Mouse (Mus musculus) limb, embryonic 14.5 days (tissue): Measurements from ENCODE around the gene Cacna1e. TPM values are rescaled to one million over a fixed set of nuclear protein-coding genes. Genes with fewer than 3 reads are reported as not detected.

Experiments
- ATAC-seq: fragments of 200-750 bp; cut with Nextera tagmentation; 2 replicates; pipeline ENCODE4 v1.8.0; 2017; ENCODE audit warnings: low read depth, moderate number of reproducible peaks, moderate TSS enrichment; ENCODE audit not compliant: low FRiP score
- DNase-seq: peaks from one replicate; pipeline ENCODE4 v3.0.0-alpha.2; 2015; ENCODE audit warnings: low spot score
- H3K27ac ChIP-seq: fragments of 300-500 bp; sonication (generic); replicated peaks from 2 replicates; pipeline ENCODE4 v1.5.1; 2014; ENCODE audit warnings: low read depth, mild to moderate bottlenecking, low read length, moderate library complexity, mixed read lengths
- H3K27me3 ChIP-seq: fragments of 300-500 bp; sonication (generic); 2 replicates; pipeline ENCODE4 v1.6.1; 2014; ENCODE audit warnings: low read length, mixed read lengths; ENCODE audit not compliant: control insufficient read depth, insufficient read depth
- H3K36me3 ChIP-seq: fragments of 300-500 bp; sonication (generic); 2 replicates; pipeline ENCODE4 v1.6.1; 2014; ENCODE audit warnings: mild to moderate bottlenecking, low read length, moderate library complexity, mixed read lengths; ENCODE audit not compliant: control insufficient read depth, insufficient read depth
- H3K4me1 ChIP-seq: fragments of 300-500 bp; sonication (generic); 2 replicates; pipeline ENCODE4 v1.6.1; 2014; ENCODE audit warnings: antibody characterized with exemption, low read length, mixed read lengths; ENCODE audit not compliant: control insufficient read depth, insufficient read depth
- H3K4me2 ChIP-seq: fragments of 300-500 bp; sonication (generic); replicated peaks from 2 replicates; pipeline ENCODE4 v1.6.1; 2014; ENCODE audit warnings: low read depth, mild to moderate bottlenecking, low read length, moderate library complexity; ENCODE audit not compliant: severe bottlenecking
- H3K4me3 ChIP-seq: fragments of 300-500 bp; sonication (generic); replicated peaks from 2 replicates; pipeline ENCODE4 v1.5.1; 2014; ENCODE audit warnings: low read length
- H3K9ac ChIP-seq: fragments of 300-500 bp; sonication (generic); 2 replicates; pipeline ENCODE4 v1.6.1; 2014; ENCODE audit warnings: mild to moderate bottlenecking, low read depth, low read length, moderate library complexity; ENCODE audit not compliant: severe bottlenecking
- H3K9me3 ChIP-seq: fragments of 300-500 bp; sonication (generic); 2 replicates; pipeline ENCODE4 v1.6.1; 2016; ENCODE audit warnings: low read length; ENCODE audit not compliant: control insufficient read depth
- POLR2A ChIP-seq: fragments of 200-500 bp; IDR thresholded peaks from 2 replicates; pipeline ENCODE4 v1.8.0; 2012; ENCODE audit warnings: inconsistent platforms, mild to moderate bottlenecking, moderate library complexity, borderline replicate concordance; ENCODE audit not compliant: insufficient read depth, insufficient read length; ENCODE audit errors: extremely low read depth
- WGBS: fragments of 180-500 bp; shearing (Covaris S2); extraction: QIAGEN DNeasy Blood & Tissue Kit; methylation state at CpG from one replicate; pipeline ENCODE4 v1.1.7; 2014; 5-methylcytosine and 5-hydroxymethylcytosine counted together
- polyA plus RNA-seq, 2 experiments: library from polyadenylated mRNA; depleted of rRNA in 1 of 2; stranded (reverse) in 1 of 2; unstranded in 1 of 2; fragments of >200 nt; fragmentation: Nextera tagmentation in 1 of 2; extraction: Ambion mirVana in 1 of 2; gene quantifications; 2 replicates each; pipeline versions ENCODE4 v1.2.1 to v1.2.3; 2012 to 2014

Cacna1e gene
- polyA plus RNA-seq, 2 experiments: 0.51 to 1.4 TPM

DNA sequence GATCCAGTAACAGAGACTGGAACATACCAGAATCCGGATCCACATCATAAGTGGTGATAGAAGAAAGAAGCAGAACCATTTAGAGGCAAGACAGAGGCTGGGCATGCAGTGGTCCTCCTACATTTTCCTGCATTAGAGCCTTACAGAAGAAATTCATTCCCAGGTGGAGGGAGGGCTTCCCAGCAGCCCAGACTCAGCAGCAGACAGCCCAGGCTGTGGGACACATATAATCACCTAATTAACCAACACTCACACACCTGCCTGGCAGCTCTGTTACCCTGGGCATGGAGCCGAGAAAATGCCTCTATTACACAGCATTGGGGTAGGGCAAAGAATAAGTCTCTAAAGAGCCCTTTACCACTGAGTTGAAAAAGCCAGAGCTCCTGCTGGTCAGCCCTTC lies 304.4 kb downstream of the Cacna1e start:
- no peak overlapping the region for H3K4me3 ChIP-seq
- H3K27ac ChIP-seq: no peak overlapping the region
- H3K27me3 ChIP-seq: no peaks in the 10 kb centered on the region
- 60% methylated on average over 2 of the region's 2 CpGs for WGBS
- no peaks in the 10 kb centered on the region for H3K36me3 ChIP-seq
- ATAC-seq (no peak), DNase-seq (no peak)
- H3K9ac ChIP-seq: no peak overlapping the region
- H3K9me3 ChIP-seq: no peaks in the 10 kb centered on the region
- no peaks in the 10 kb centered on the region for H3K4me1 ChIP-seq
- no peak overlapping the region for H3K4me2 ChIP-seq
- TF ChIP-seq POLR2A: no peak

DNA sequence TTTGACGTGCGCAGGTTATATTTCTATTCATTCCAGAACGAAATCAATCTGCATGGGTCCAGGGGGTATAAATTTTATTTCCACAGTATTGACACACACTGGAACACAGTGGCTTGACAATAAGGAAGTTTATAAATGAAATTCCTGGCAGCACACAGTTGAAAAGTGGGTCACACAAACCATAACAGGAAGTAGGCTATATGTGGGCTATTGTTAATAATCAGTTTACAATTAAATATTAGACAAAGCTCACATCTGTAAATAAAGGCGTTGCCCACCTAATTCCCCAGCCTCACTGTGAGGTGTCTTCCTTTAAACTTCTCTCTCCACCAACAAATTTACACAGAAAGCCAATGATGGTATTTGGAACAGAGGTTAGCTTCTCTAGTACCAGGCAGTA lies 305.6 kb downstream of the Cacna1e start:
- TF ChIP-seq POLR2A: no peak
- ATAC-seq (no peak), DNase-seq (no peak)
- Histone ChIP-seq H3K36me3 (no peaks in the 10 kb centered on the region), H3K4me1 (no peaks in the 10 kb centered on the region), H3K27ac (no peak overlapping the region), H3K4me3 (no peak overlapping the region), H3K4me2 (no peak overlapping the region), H3K27me3 (no peaks in the 10 kb centered on the region), H3K9me3 (no peaks in the 10 kb centered on the region), H3K9ac (no peak overlapping the region)
- WGBS: 76% methylated on average over 4 of the region's 4 CpGs

DNA sequence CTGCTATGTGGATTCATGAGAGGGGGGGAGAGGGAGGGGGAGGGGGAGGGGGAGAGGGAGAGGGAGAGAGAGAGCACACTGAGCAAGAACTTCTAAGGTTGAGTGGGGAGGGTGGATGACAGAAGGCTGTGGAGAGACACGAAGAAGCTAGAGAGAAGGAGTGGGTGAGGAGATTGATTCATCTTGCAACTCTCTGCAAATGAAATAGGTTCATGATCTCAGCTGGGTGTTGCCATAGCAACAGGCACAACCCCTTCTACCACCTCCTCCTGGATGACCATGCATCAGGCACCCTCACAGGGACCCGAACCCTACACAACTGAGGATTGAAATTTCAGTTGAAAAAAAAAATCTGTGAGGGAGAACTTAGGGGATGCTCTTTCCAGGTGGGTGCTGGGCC lies 307.9 kb downstream of the Cacna1e start:
- ATAC-seq: no peak
- DNase-seq: no peak
- H3K27me3 ChIP-seq: no peaks in the 10 kb centered on the region
- H3K9me3 ChIP-seq: no peaks in the 10 kb centered on the region
- H3K9ac ChIP-seq: no peak overlapping the region
- H3K4me1 ChIP-seq: no peaks in the 10 kb centered on the region
- no peak for TF ChIP-seq POLR2A
- H3K4me2 ChIP-seq: no peak overlapping the region
- H3K27ac ChIP-seq: no peak overlapping the region
- H3K4me3 ChIP-seq: no peak overlapping the region
- WGBS: 83% methylated on average over 2 of the region's 2 CpGs
- no peaks in the 10 kb centered on the region for H3K36me3 ChIP-seq

DNA sequence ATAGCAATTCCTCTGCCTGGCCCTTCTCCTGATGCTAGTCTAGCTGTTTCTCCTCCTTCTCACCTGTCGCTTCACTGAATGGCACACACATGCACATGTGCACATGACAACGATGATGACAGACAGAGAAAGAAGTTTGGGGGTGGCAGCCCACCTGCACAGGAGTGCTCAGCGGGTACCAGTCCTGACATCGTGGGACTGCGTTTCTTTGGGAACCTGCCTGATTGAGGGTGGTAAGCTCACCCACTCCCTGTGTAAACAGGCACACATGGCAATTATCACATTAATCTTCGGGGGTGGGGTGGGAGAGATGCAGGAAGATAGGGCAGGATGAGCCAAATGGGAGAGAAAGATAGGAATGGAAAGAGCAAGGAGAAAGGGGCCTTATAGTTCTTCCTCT lies 318.3 kb downstream of the Cacna1e start:
- Histone ChIP-seq H3K4me2 (no peak overlapping the region), H3K27ac (no peak overlapping the region), H3K27me3 (no peaks in the 10 kb centered on the region), H3K36me3 (no peaks in the 10 kb centered on the region), H3K9me3 (no peaks in the 10 kb centered on the region), H3K4me1 (no peaks in the 10 kb centered on the region), H3K4me3 (no peak overlapping the region), H3K9ac (no peak overlapping the region)
- DNase-seq (no peak), ATAC-seq (no peak)
- WGBS: 77% methylated on average over 6 of the region's 6 CpGs
- no peak for TF ChIP-seq POLR2A

DNA sequence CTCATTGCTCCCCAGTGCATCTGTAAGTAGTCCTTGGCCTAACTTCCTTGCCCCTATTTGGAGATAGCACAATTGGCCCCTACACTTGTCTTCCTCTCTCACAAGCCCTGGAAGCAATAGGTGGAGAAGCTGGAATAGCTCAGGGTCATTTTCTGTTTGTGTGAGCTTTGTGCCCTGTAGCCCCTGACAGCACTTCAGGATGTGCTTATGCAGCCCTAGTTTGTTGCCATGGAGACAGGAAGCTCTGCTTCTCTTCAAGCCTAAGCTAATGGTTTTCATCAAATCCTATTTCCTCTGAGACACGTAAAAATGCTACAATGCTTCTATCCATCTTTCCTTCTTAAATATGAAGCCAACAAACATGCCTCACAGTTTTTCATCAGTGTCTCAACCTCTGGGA lies 328.5 kb downstream of the Cacna1e start:
- peak; percentile 76 for DNase-seq
- H3K9me3 ChIP-seq: no peaks in the 10 kb centered on the region
- TF ChIP-seq POLR2A: no peak
- H3K27me3 ChIP-seq: no peaks in the 10 kb centered on the region
- 0 out of 2 replicates have a peak, but pooled peaks cover 6% of the 10 kb centered on the region for H3K4me1 ChIP-seq
- ATAC-seq: peak; percentile 44
- H3K4me2 ChIP-seq: no peak overlapping the region
- H3K9ac ChIP-seq: no peak overlapping the region
- no peak overlapping the region for H3K4me3 ChIP-seq
- WGBS: 21% methylated on average over 1 of the region's 1 CpGs
- H3K36me3 ChIP-seq: no peaks in the 10 kb centered on the region
- H3K27ac ChIP-seq: no peak overlapping the region

DNA sequence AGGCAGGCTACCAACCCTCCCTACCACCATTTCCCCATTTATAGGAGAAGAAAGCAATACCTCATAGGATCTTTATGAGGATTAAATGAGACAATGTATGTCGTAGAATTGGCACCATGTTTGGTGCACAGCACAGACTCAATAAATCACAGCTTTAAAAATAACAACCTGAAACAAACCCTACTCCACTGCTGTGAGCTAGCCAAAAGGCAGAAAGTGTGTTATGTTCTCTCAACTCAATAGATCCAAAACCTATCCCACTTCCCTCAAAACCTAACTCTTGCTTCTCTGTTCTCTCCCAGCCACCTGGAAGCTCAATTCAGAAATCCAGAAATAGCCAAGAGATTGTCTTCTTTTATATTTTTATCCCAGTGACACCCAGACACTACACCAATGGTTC lies 331.2 kb downstream of the Cacna1e start:
- H3K4me3 ChIP-seq: no peak overlapping the region
- no peak for TF ChIP-seq POLR2A
- no peak overlapping the region for H3K4me2 ChIP-seq
- H3K27ac ChIP-seq: no peak overlapping the region
- H3K9ac ChIP-seq: no peak overlapping the region
- DNase-seq (no peak), ATAC-seq (no peak)
- H3K36me3 ChIP-seq: no peaks in the 10 kb centered on the region
- 38% methylated on average over 1 of the region's 1 CpGs for WGBS
- 0 out of 2 replicates have a peak, but pooled peaks cover 6% of the 10 kb centered on the region for H3K4me1 ChIP-seq
- H3K9me3 ChIP-seq: no peaks in the 10 kb centered on the region
- H3K27me3 ChIP-seq: no peaks in the 10 kb centered on the region
